Mouse (Mus musculus): ENCODE data around the gene Ffar1. TPM values are rescaled to one million over a fixed set of nuclear protein-coding genes. Genes with fewer than 3 reads are reported as not detected.
A peak's percentile ranks its signal among the peaks of the same experiment; 100 is the strongest.

Gene Ffar1
- polyA plus RNA-seq, 1 experiment: not detected

DNA sequence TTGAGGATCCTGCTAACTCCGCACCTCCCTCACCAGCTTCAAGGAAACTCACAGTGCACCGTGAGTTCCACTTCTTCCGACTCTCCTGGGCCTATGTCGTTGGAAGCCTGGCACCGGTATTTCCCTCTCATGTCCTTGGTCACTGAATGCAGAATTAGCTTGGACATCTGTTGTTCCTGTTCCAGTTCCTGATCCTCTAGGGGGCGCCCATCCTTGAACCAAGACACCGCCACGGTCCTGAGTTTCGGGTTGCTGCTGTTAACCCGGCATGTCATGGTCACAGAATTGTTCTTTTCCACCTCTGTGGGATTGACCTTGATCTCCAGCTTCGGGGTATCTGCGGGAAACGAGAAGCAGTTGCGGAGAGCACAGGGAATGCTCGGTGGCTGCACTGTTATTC, 11.7 kb upstream of the Ffar1 start:
- Histone ChIP-seq H3K27me3 (ENCODE audit: control insufficient read depth, insufficient read depth, low read length) (no peaks in the 10 kb centered on the region), H3K4me1 (ENCODE audit: control insufficient read depth, insufficient read depth, low read length) (no peaks in the 10 kb centered on the region), H3K27ac (ENCODE audit: insufficient read depth, low read length) (no peak overlapping the region), H3K4me3 (replicated peaks; ENCODE audit: insufficient read depth, low read depth, low read length) (no peak overlapping the region)
- TF ChIP-seq POLR2A (IDR thresholded peaks at IDR 0.05; ENCODE audit: borderline replicate concordance, insufficient read depth, low read length) (no peak), CTCF (IDR thresholded peaks at IDR 0.05; ENCODE audit: borderline replicate concordance, insufficient read depth, low read depth, low read length) (peak; percentile 63)
- DNase-seq: peak; percentile 61 to 64
- 17% methylated on average over 15 of the region's 15 CpGs for WGBS

- no peak overlapping the region for H3K4me3 ChIP-seq (replicated peaks; ENCODE audit: insufficient read depth, low read depth, low read length)
- no peak for TF ChIP-seq POLR2A (IDR thresholded peaks at IDR 0.05; ENCODE audit: borderline replicate concordance, insufficient read depth, low read length)
- TF ChIP-seq CTCF (IDR thresholded peaks at IDR 0.05; ENCODE audit: borderline replicate concordance, insufficient read depth, low read depth, low read length): no peak
- H3K27ac ChIP-seq (ENCODE audit: insufficient read depth, low read length): no peak overlapping the region
- no peaks in the 10 kb centered on the region for H3K27me3 ChIP-seq (ENCODE audit: control insufficient read depth, insufficient read depth, low read length)
- H3K4me1 ChIP-seq (ENCODE audit: control insufficient read depth, insufficient read depth, low read length): no peaks in the 10 kb centered on the region
- DNase-seq: no peak
- WGBS: 41% methylated on average over 8 of the region's 8 CpGs
Observed at GRCm38 (mm10) chr7:30863386-30863785, 2.0 kb upstream of the Ffar1 start.

DNA sequence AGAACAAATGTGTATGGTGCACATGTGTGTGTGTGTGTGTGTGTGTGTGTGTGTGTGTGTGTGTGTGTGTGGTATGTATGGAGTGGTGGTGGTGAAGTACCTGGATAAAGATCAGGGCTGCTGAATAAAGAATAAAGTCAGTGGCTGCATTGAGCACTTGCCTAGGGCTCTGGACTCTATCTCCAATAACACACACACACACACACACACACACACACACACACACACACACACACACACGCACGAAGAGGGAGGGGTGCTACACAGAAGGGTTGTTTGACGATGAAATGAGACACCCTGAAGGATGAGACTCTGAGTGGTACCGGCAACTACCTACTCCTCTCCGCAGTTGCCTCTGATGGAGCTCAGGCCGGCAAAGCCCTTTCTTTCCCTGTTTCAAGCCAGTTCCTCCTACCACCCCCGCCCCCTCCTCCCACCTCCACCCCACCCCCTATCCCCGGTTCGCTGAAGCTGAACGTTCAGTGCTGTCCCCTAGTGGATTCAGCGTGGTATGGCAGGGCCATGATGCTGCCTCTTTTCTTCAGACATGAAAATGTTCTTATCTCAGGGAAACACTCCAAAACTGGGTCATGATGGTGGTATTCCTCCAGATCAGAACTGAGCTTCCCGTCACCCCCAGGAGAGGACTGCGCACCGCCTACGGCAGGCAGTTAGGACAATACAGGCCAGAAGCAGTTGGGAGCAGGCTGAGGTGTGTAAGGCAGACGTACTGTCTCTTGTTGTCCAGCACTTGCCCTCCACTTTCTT, 1.5 kb downstream of the Ffar1 start:
- Histone ChIP-seq H3K27ac (ENCODE audit: insufficient read depth, low read length) (no peak overlapping the region), H3K4me1 (ENCODE audit: control insufficient read depth, insufficient read depth, low read length) (no peaks in the 10 kb centered on the region), H3K4me3 (replicated peaks; ENCODE audit: insufficient read depth, low read depth, low read length) (peak overlapping the region; percentile 26), H3K27me3 (ENCODE audit: control insufficient read depth, insufficient read depth, low read length) (no peaks in the 10 kb centered on the region)
- peak; percentile 32 to 40 for DNase-seq
- no peak for TF ChIP-seq POLR2A (IDR thresholded peaks at IDR 0.05; ENCODE audit: borderline replicate concordance, insufficient read depth, low read length)
- peak; percentile 68; the same call in 1 of the 2 replicates for TF ChIP-seq CTCF (IDR thresholded peaks at IDR 0.05; ENCODE audit: borderline replicate concordance, insufficient read depth, low read depth, low read length)
- WGBS: 9% methylated on average over 15 of the region's 16 CpGs

GRCm38 (mm10) chr7:30859290-30859634, 2.1 kb downstream of the Ffar1 start:
- no peak overlapping the region for H3K27ac ChIP-seq (ENCODE audit: insufficient read depth, low read length)
- TF ChIP-seq CTCF (IDR thresholded peaks at IDR 0.05; ENCODE audit: borderline replicate concordance, insufficient read depth, low read depth, low read length) (peak; percentile 62), POLR2A (IDR thresholded peaks at IDR 0.05; ENCODE audit: borderline replicate concordance, insufficient read depth, low read length) (no peak)

GRCm38 (mm10) chr7:30857746-30858145, 3.6 kb downstream of the Ffar1 start:
- TF ChIP-seq CTCF (IDR thresholded peaks at IDR 0.05; ENCODE audit: borderline replicate concordance, insufficient read depth, low read depth, low read length) (no peak), POLR2A (IDR thresholded peaks at IDR 0.05; ENCODE audit: borderline replicate concordance, insufficient read depth, low read length) (no peak)
- Histone ChIP-seq H3K4me3 (replicated peaks; ENCODE audit: insufficient read depth, low read depth, low read length) (no peak overlapping the region), H3K27me3 (ENCODE audit: control insufficient read depth, insufficient read depth, low read length) (no peaks in the 10 kb centered on the region), H3K4me1 (ENCODE audit: control insufficient read depth, insufficient read depth, low read length) (no peaks in the 10 kb centered on the region), H3K27ac (ENCODE audit: insufficient read depth, low read length) (no peak overlapping the region)
- 78% methylated on average over 1 of the region's 1 CpGs for WGBS
- DNase-seq: no peak

More at GRCm38 (mm10) chr7:30859290-30859634, 2.1 kb downstream of the Ffar1 start:
- DNase-seq: peak; percentile 37 to 44
- no peaks in the 10 kb centered on the region for H3K27me3 ChIP-seq (ENCODE audit: control insufficient read depth, insufficient read depth, low read length)
- H3K4me3 ChIP-seq (replicated peaks; ENCODE audit: insufficient read depth, low read depth, low read length): no peak overlapping the region
- no peaks in the 10 kb centered on the region for H3K4me1 ChIP-seq (ENCODE audit: control insufficient read depth, insufficient read depth, low read length)

DNA sequence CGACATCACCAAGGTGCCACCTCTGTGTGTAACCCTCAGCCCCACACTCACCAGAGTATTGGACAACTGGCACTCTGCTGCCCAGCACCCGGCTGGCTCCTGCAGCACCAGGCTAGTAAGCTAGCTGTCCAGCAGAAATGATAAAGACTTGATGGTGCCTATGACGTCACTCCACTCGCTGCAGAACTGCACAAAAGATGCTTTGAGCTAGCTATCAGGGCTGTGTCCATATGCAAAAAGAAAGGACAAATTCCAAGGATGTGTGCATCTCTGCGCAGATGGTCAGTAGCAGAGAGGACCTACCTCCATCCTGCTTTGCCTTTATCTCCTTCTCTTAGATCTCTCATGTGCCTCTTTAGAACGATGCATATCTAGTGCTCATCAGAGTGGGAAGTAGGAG, 5.3 kb downstream of the Ffar1 start, which contains the start of gene Ffar3:
TSS of gene Ffar3 (minus strand) at position 101 of the 400 bp plus-strand sequence.
- no peaks in the 10 kb centered on the region for H3K27me3 ChIP-seq (ENCODE audit: control insufficient read depth, insufficient read depth, low read length)
- no peak within 1 kb of the TSS for H3K27ac ChIP-seq (ENCODE audit: insufficient read depth, low read length)
- DNase-seq: no peak
- TF ChIP-seq POLR2A (IDR thresholded peaks at IDR 0.05; ENCODE audit: borderline replicate concordance, insufficient read depth, low read length) (no peak), CTCF (IDR thresholded peaks at IDR 0.05; ENCODE audit: borderline replicate concordance, insufficient read depth, low read depth, low read length) (no peak)
- 78% methylated on average over 6 of the region's 6 CpGs for WGBS
- H3K4me3 ChIP-seq (replicated peaks; ENCODE audit: insufficient read depth, low read depth, low read length): no peak within 1 kb of the TSS
- H3K4me1 ChIP-seq (ENCODE audit: control insufficient read depth, insufficient read depth, low read length): no peaks in the 10 kb centered on the region

GRCm38 (mm10) chr7:30851421-30851820, 9.9 kb downstream of the Ffar1 start:
- Histone ChIP-seq H3K4me3 (replicated peaks; ENCODE audit: insufficient read depth, low read depth, low read length) (no peak overlapping the region), H3K27me3 (ENCODE audit: control insufficient read depth, insufficient read depth, low read length) (no peaks in the 10 kb centered on the region), H3K4me1 (ENCODE audit: control insufficient read depth, insufficient read depth, low read length) (no peaks in the 10 kb centered on the region), H3K27ac (ENCODE audit: insufficient read depth, low read length) (no peak overlapping the region)
- WGBS: 73% methylated on average over 1 of the region's 1 CpGs
- DNase-seq: no peak
- TF ChIP-seq CTCF (IDR thresholded peaks at IDR 0.05; ENCODE audit: borderline replicate concordance, insufficient read depth, low read depth, low read length) (no peak), POLR2A (IDR thresholded peaks at IDR 0.05; ENCODE audit: borderline replicate concordance, insufficient read depth, low read length) (no peak)

GRCm38 (mm10) chr7:30847934-30848333, 13.4 kb downstream of the Ffar1 start:
- no peak for TF ChIP-seq CTCF (IDR thresholded peaks at IDR 0.05; ENCODE audit: borderline replicate concordance, insufficient read depth, low read depth, low read length)
- TF ChIP-seq POLR2A (IDR thresholded peaks at IDR 0.05; ENCODE audit: borderline replicate concordance, insufficient read depth, low read length): no peak
- no peak overlapping the region for H3K4me3 ChIP-seq (replicated peaks; ENCODE audit: insufficient read depth, low read depth, low read length)
- no peaks in the 10 kb centered on the region for H3K4me1 ChIP-seq (ENCODE audit: control insufficient read depth, insufficient read depth, low read length)
- H3K27ac ChIP-seq (ENCODE audit: insufficient read depth, low read length): no peak overlapping the region
- 33% methylated on average over 6 of the region's 6 CpGs for WGBS
- no peak for DNase-seq
- no peaks in the 10 kb centered on the region for H3K27me3 ChIP-seq (ENCODE audit: control insufficient read depth, insufficient read depth, low read length)
